Mouse (Mus musculus) CD4-positive, CD25-positive, alpha-beta regulatory T cell (primary cell): ENCODE results near the gene Cct4. TPM values are rescaled to one million over a fixed set of nuclear protein-coding genes. Genes with fewer than 3 reads are reported as not detected.

Experiments used
- polyA plus RNA-seq: library from polyadenylated mRNA; unstranded; fragments of 100-300 nt; shearing (Covaris generic); gene quantifications from one replicate; pipeline ENCODE4 v1.2.1, GENCODE M21; 2017

The Cct4 gene
- 221 TPM for polyA plus RNA-seq

GRCm38 (mm10) chr11:22990393-22991126 is at the start of gene Cct4:
Gene Cct4 (plus strand): TSS chr11:22990519.

GRCm38 (mm10) chr11:22971835-22972709 is 18.2 kb upstream of the Cct4 start, which contains the start of gene Zrsr1:
Gene Zrsr1 (plus strand): TSS chr11:22972005.

GRCm38 (mm10) chr11:22981984-22982757 is 8.1 kb upstream of the Cct4 start, which contains the start of the genes Gm28048 and Commd1:
Gene Gm28048 (minus strand): TSS chr11:22982090.
Gene Commd1 (minus strand): TSS chr11:22982382.

GRCm38 (mm10) chr11:23007481-23008180 is 17.3 kb downstream of the Cct4 start, which contains the start of gene Fam161a:
Gene Fam161a (plus strand): TSS chr11:23007531.

Other genes with a start within 250 kb of the Cct4 start
- gene B3gnt2, start 129.6 kb upstream of the Cct4 start, polyA plus RNA-seq: 43.6 TPM
- 1.9 TPM for gene Zrsr1, start 18.5 kb upstream of the Cct4 start, polyA plus RNA-seq
- gene Gm28048, start 8.4 kb upstream of the Cct4 start, polyA plus RNA-seq: 108 TPM
- gene Commd1, start 8.1 kb upstream of the Cct4 start, polyA plus RNA-seq: 72.0 TPM
- 2.6 TPM for gene Fam161a, start 17.0 kb downstream of the Cct4 start, polyA plus RNA-seq